Mouse (Mus musculus): ENCODE measurements around the gene Tmem170b.
"Not testable (repeated sequence)": the region's sequence is repeated elsewhere in the genome, so short reads cannot be mapped to it uniquely, and the experiment has no call there.

The Tmem170b gene

GRCm38 (mm10) chr13:41669951-41670350, 64.2 kb downstream of the Tmem170b start:
- DNase-seq (ENCODE audit: low spot score), result no peak

DNA sequence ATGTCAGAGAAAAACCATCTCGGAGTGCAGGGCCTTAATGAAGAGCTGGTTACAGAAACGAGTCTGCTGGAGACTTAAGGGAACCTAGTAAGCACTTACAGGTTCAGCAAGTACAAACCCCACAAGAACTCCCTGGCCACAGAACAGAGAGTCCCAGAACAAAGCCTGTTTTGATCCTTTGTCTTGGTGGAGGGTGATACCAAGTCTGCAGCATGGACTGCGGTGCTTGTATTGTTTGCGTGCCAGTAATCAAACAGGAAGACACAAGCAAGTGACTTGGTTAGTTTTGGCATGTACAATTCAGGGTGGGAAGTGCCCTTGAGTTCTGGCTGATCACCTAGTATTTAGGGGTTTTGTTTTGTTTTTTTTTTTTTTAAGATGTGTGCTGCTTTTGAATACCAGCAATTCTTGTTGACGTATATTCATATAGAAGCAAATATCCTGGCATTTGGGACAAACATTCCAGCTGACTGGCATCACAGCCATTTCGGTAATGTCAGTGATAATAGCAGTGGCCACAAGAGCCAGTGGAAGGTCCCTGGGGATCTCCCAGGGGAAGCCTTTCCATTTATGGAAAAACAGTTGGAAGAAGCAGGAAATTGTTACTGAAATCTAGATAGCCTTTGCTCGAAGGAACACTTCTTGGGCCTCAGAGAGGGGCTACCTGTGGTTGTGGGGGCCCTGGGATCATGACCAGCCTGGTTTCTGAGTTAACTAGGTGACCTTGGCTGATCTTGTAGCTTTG, 64.9 kb downstream of the Tmem170b start:
- no peak for DNase-seq (ENCODE audit: low spot score)

DNA sequence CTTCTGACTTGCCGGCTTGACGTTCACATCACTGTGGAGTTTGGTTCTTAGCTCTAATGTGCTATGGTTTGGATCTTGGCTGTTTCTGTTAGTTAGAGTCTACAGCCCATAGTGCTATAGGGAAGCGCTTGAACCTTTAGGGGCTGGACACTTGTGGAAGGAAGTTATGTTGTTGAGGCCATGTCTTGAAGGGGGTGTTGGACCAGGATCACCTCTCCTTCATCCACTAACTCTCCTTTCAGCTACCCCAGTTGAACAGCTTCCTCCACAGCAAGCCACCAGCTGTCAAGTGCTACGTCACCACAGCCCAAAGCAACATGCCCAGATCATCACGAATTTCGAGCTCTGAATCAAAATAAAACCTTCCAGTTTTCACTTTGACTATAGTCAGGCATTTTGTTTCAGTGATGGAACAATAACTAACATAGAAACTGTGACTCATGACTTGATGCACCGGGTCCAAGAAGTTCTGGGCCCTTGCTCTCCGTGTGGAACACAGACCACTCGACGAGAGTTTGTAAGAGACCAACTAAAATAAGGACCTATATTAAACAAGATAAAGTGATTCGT, 65.5 kb downstream of the Tmem170b start:
- no peak for DNase-seq (ENCODE audit: low spot score)

DNA sequence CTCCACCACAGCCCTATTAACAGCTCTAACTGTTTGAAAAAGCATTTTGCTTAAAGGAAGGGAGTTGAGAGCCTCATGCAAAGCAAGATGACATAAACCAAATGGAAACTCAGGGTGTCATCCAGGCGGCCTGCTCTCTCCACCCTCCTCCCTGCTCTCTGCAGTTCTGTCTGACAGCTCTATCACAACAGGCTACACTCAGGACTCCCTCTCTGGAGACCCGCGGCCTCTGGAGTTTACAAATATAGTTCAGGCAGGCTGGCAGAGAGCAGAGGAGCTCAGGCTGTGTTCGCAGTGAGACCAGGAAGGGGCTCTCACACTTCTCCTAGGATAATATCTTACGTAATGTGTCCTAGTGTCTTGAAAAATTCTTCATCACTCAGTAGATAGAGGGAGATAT, 67.2 kb downstream of the Tmem170b start:
- DNase-seq (ENCODE audit: low spot score), result not testable (repeated sequence)

DNA sequence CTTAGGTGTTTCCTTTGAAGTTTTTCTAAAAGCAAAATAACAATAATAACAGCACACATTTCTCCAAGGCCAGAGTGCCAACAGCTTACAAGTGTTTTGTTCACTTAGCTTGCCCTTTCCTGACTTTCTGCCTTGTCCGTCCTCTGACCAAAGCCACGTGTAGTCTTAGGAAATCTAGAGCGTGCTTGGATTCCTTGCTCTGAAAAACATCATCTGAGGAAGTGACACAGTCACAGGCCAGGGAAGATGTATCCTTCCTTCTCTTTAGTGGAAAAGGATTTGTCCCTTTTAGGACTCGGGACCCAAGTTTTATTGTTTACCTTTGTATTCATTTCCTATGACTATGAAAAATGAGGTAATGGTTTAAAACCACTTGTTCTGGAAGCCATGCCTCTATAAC, 67.8 kb downstream of the Tmem170b start:
- DNase-seq (ENCODE audit: low spot score), result no peak

DNA sequence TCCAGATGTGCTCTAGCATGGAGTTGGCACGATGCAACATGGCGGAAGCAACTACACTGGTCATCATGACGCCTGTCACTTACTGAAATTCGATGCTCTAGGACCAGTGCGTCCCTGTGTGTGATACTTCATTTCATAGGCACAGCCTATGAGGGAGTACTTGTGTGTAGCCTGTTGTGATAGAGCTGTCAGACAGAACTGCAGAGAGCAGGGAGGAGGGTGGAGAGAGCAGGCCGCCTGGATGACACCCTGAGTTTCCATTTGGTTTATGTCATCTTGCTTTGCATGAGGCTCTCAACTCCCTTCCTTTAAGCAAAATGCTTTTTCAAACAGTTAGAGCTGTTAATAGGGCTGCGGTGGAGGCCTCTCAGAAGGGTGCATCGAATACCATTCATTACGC, 68.9 kb downstream of the Tmem170b start:
- DNase-seq (ENCODE audit: low spot score), result not testable (repeated sequence)

- no peak for DNase-seq (ENCODE audit: low spot score)
These were observed 69.8 kb downstream of the Tmem170b start for GRCm38 (mm10) chr13:41675498-41675897.

GRCm38 (mm10) chr13:41675966-41676835, 70.5 kb downstream of the Tmem170b start:
- DNase-seq (ENCODE audit: low spot score), result no peak

GRCm38 (mm10) chr13:41676836-41677186, 71.1 kb downstream of the Tmem170b start:
- DNase-seq (ENCODE audit: low spot score), result no peak

DNA sequence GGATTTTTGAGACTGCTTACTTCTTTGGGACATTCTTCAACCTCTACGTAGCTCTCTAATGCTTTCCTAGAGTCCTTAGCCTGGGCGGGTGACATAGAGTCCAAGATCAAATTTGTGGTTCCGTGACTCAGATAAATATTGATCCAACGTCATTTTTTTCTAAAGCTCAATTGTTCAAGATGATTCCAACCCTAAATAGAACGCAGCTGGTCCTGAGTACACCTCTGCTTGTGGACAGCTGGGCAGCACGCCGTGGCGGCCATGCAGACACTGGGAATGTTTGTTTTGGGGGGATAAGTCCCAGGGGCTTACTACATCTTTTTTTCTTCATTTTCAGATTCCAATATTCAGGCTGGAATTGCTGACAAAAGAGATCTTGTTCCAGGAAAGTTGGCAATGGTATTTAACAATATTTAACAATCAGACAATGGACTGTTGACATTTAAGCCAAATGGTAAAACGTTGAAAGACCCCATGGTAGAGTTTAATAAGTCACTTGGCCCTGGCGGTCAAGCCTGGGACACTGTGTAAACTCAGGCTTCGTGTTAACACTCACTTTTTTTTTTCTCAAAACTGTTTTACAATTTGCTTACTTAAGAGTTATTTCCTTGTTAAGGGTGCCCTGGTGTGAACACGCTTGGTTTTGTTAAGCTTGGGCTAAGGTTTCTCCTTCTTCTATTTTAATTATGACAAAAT, 75.3 kb downstream of the Tmem170b start:
- DNase-seq (ENCODE audit: low spot score), result no peak

- DNase-seq (ENCODE audit: low spot score), result no peak
These were observed 76.8 kb downstream of the Tmem170b start for GRCm38 (mm10) chr13:41682341-41683119.

DNA sequence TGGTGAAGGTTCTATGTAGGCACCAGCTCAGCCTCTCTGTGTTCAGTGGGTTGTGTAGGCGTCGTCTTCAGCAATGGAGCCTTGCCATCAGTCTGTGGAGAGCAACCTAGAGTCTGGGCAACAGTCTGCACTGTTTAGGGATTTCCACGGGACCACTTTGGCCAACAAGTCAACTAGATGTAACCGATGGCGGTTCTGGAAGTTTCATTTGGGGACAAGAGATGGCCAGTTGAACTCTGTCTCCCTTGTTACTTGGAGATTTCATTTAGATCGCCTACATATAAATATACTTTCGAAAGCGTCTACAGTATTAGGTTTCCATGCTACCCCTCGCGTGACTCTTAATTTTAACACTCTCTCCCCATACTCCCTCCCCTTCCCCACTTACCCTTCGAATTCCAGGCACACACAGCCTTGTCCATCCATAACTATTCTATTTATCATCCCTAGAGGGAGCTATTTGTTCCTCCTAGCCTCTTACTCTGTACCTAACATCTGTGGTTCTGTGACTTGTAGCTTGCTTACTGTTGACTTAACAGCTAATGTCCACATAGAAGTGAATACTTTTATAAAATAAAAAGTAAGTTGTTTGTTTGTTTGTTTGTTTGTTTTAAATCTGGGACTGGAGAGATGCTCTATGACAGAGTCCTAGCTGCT, 77.8 kb downstream of the Tmem170b start:
- DNase-seq (ENCODE audit: low spot score), result no peak

DNA sequence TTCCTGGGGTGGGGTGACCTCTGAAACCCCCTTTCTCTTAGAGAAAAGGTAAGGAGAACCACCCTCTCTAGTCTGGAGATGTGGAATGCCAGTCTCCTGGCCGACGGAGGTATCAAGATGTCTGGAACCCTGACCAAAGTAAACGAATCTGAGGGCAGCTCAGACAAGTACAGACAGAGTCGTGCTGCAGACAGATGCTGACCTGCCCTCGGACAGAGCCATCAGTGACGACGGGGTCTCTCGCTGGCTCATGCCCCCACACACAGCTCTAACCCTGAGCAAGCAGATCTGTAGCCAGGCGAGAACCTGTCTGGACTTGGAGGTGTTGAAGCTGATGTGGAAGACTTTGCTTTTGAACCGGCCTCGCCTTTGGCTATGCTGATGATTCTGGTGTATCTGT, 79.8 kb downstream of the Tmem170b start:
- no peak for DNase-seq (ENCODE audit: low spot score)

GRCm38 (mm10) chr13:41689055-41689454, 83.3 kb downstream of the Tmem170b start:
- DNase-seq (ENCODE audit: low spot score), result no peak

- peak; percentile 8 for DNase-seq (ENCODE audit: low spot score)
These were observed 83.9 kb downstream of the Tmem170b start for GRCm38 (mm10) chr13:41689598-41690045.

Measured in testis, postnatal 14 days (tissue).